Mouse (Mus musculus) liver, embryonic 11.5 days (tissue): Measurements from ENCODE around the gene Fxyd5. TPM values are rescaled to one million over a fixed set of nuclear protein-coding genes. Genes with fewer than 3 reads are reported as not detected.

Experiments used
- ATAC-seq: fragments of 200-750 bp; cut with Nextera tagmentation; replicated peaks from 2 replicates; pipeline ENCODE4 v1.8.0; 2017; ENCODE audit warnings: moderate number of reproducible peaks, mild to moderate bottlenecking, moderate TSS enrichment, moderate library complexity; ENCODE audit not compliant: low FRiP score
- DNase-seq: peaks from one replicate; pipeline ENCODE4 v3.0.0-alpha.2; 2017; ENCODE audit warnings: low spot score
- H3K27ac ChIP-seq: fragments of 300-500 bp; sonication (generic); 2 replicates; pipeline ENCODE4 v1.5.1; 2014; ENCODE audit warnings: mild to moderate bottlenecking, low read depth, low read length, control low read depth
- H3K27me3 ChIP-seq: fragments of 300-500 bp; sonication (generic); replicated peaks from 2 replicates; pipeline ENCODE4 v1.6.1; 2014; ENCODE audit warnings: low read length, mixed read lengths; ENCODE audit not compliant: control insufficient read depth, insufficient read depth
- H3K36me3 ChIP-seq: fragments of 300-500 bp; sonication (generic); 2 replicates; pipeline ENCODE4 v1.6.1; 2014; ENCODE audit warnings: mild to moderate bottlenecking, low read length, moderate library complexity, mixed read lengths; ENCODE audit not compliant: control insufficient read depth, insufficient read depth
- H3K4me1 ChIP-seq: fragments of 300-500 bp; sonication (generic); replicated peaks from 2 replicates; pipeline ENCODE4 v1.6.1; 2014; ENCODE audit warnings: low read length, mixed read lengths; ENCODE audit not compliant: control insufficient read depth, insufficient read depth
- H3K4me2 ChIP-seq: fragments of 300-500 bp; sonication (generic); 2 replicates; pipeline ENCODE4 v1.6.1; 2014; ENCODE audit warnings: mild to moderate bottlenecking, control low read depth, moderate library complexity
- H3K4me3 ChIP-seq: fragments of 300-500 bp; sonication (generic); 2 replicates; pipeline ENCODE4 v1.5.1; 2014; ENCODE audit warnings: low read depth, low read length, control low read depth
- H3K9ac ChIP-seq: fragments of 300-500 bp; sonication (generic); 2 replicates; pipeline ENCODE4 v1.6.1; 2014; ENCODE audit warnings: low read depth, low read length, control low read depth
- H3K9me3 ChIP-seq: fragments of 300-500 bp; sonication (generic); 2 replicates; pipeline ENCODE4 v1.6.1; 2016; ENCODE audit warnings: low read length, inconsistent platforms, mixed read lengths; ENCODE audit not compliant: control insufficient read depth
- WGBS: fragments of 180-500 bp; shearing (Covaris S2); extraction: QIAGEN DNeasy Blood & Tissue Kit; methylation state at CpG from one replicate; pipeline ENCODE4 v1.1.7; 2014; 5-methylcytosine and 5-hydroxymethylcytosine counted together
- polyA plus RNA-seq: library from polyadenylated mRNA; unstranded; fragments of >200 nt; fragmentation: Nextera tagmentation; extraction: Ambion mirVana; gene quantifications from 2 replicates; pipeline ENCODE4 v1.2.1, GENCODE M21; 2014

The Fxyd5 gene
- polyA plus RNA-seq, 1 experiment from 2014 or later: 28.1 TPM

- DNase-seq (no peak), ATAC-seq (no peak)
- H3K27ac ChIP-seq: no peak overlapping the region
- peaks cover 4% of the 10 kb centered on the region; the same call in 1 of the 2 replicates for H3K4me1 ChIP-seq
- H3K36me3 ChIP-seq: no peaks in the 10 kb centered on the region
- no peaks in the 10 kb centered on the region for H3K27me3 ChIP-seq
- no peaks in the 10 kb centered on the region for H3K9me3 ChIP-seq
- H3K4me2 ChIP-seq: no peak overlapping the region
- no peak overlapping the region for H3K4me3 ChIP-seq
- no peak overlapping the region for H3K9ac ChIP-seq
These were observed 39.8 kb upstream of the Fxyd5 start for GRCm38 (mm10) chr7:31082106-31082505.

- ATAC-seq: no peak
- H3K27me3 ChIP-seq: no peaks in the 10 kb centered on the region
- no peak overlapping the region for H3K4me3 ChIP-seq
- no peaks in the 10 kb centered on the region for H3K36me3 ChIP-seq
- peaks cover 4% of the 10 kb centered on the region; the same call in 1 of the 2 replicates for H3K4me1 ChIP-seq
- no peak overlapping the region for H3K9ac ChIP-seq
- no peak for DNase-seq
- H3K4me2 ChIP-seq: no peak overlapping the region
- no peak overlapping the region for H3K27ac ChIP-seq
- no peaks in the 10 kb centered on the region for H3K9me3 ChIP-seq
- 46% methylated on average over 1 of the region's 1 CpGs for WGBS
These were observed 38.8 kb upstream of the Fxyd5 start for GRCm38 (mm10) chr7:31081106-31081505.

GRCm38 (mm10) chr7:31080611-31081010 lies 38.3 kb upstream of the Fxyd5 start:
- Histone ChIP-seq H3K9me3 (no peaks in the 10 kb centered on the region), H3K27me3 (no peaks in the 10 kb centered on the region), H3K9ac (no peak overlapping the region), H3K4me1 (peaks cover 4% of the 10 kb centered on the region; the same call in 1 of the 2 replicates), H3K36me3 (no peaks in the 10 kb centered on the region), H3K4me3 (no peak overlapping the region), H3K27ac (no peak overlapping the region), H3K4me2 (no peak overlapping the region)
- 68% methylated on average over 3 of the region's 3 CpGs for WGBS
- DNase-seq: no peak
- no peak for ATAC-seq

- no peak for DNase-seq
- no peak overlapping the region for H3K9ac ChIP-seq
- H3K4me3 ChIP-seq: no peak overlapping the region
- WGBS: 84% methylated on average over 8 of the region's 8 CpGs
- ATAC-seq: no peak
- H3K36me3 ChIP-seq: no peaks in the 10 kb centered on the region
- H3K9me3 ChIP-seq: no peaks in the 10 kb centered on the region
- no peaks in the 10 kb centered on the region; the same call in 1 of the 2 replicates for H3K4me1 ChIP-seq
- H3K27ac ChIP-seq: no peak overlapping the region
- no peaks in the 10 kb centered on the region for H3K27me3 ChIP-seq
- H3K4me2 ChIP-seq: no peak overlapping the region
These were observed 37.4 kb upstream of the Fxyd5 start for GRCm38 (mm10) chr7:31079670-31080069.

DNA sequence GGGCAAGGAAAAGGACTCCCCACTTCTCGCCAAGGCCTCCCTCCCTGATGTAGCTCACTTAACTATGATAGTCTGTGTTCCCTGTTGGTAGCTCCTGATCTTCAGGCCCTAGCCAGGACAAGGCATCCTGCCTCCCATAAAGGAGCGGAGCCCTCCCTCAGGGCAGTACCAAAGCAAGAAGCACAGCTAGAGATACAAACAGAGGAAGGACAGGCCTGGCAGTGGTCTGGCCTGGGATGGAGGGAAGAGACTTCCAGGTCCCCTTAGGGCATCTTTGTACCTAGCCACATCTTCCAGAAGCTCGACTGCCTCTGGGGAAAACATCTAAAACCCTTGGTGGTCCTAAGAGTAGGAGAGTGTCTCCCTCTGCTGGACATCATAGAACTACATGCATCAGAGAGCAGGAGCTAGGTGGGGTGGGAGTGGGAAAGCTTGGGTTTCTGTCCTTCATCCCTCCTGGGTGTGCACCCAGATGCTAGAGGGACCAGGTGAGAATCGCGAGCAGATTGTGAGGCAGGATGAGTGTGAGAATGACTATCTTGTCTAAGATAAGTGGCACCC lies 35.7 kb upstream of the Fxyd5 start:
- H3K4me3 ChIP-seq: no peak overlapping the region
- no peak overlapping the region for H3K4me2 ChIP-seq
- no peak; the same call in 1 of the 2 replicates for ATAC-seq
- no peak for DNase-seq
- no peaks in the 10 kb centered on the region for H3K36me3 ChIP-seq
- H3K9me3 ChIP-seq: no peaks in the 10 kb centered on the region
- no peaks in the 10 kb centered on the region; the same call in 1 of the 2 replicates for H3K27me3 ChIP-seq
- no peak overlapping the region for H3K9ac ChIP-seq
- H3K27ac ChIP-seq: no peak overlapping the region
- WGBS: 37% methylated on average over 5 of the region's 5 CpGs
- no peaks in the 10 kb centered on the region for H3K4me1 ChIP-seq

- no peaks in the 10 kb centered on the region for H3K9me3 ChIP-seq
- H3K9ac ChIP-seq: no peak overlapping the region
- H3K27me3 ChIP-seq: no peaks in the 10 kb centered on the region; the same call in 1 of the 2 replicates
- no peaks in the 10 kb centered on the region for H3K4me1 ChIP-seq
- H3K4me2 ChIP-seq: no peak overlapping the region
- WGBS: 71% methylated on average over 6 of the region's 6 CpGs
- no peaks in the 10 kb centered on the region for H3K36me3 ChIP-seq
- H3K27ac ChIP-seq: no peak overlapping the region
- no peak for ATAC-seq
- no peak for DNase-seq
- H3K4me3 ChIP-seq: no peak overlapping the region
These were observed 35.2 kb upstream of the Fxyd5 start for GRCm38 (mm10) chr7:31077470-31077869.

- Histone ChIP-seq H3K4me1 (no peaks in the 10 kb centered on the region), H3K27me3 (no peaks in the 10 kb centered on the region; the same call in 1 of the 2 replicates), H3K4me3 (no peak within 1 kb of the TSS), H3K9me3 (no peaks in the 10 kb centered on the region), H3K36me3 (no peaks in the 10 kb centered on the region), H3K27ac (no peak within 1 kb of the TSS), H3K4me2 (no peak within 1 kb of the TSS), H3K9ac (no peak within 1 kb of the TSS)
- ATAC-seq (no peak), DNase-seq (no peak)
- WGBS: 38% methylated on average over 5 of the region's 5 CpGs
These were observed 34.2 kb upstream of the Fxyd5 start, which contains the start of gene Fxyd3 for GRCm38 (mm10) chr7:31076492-31076891. Gene Fxyd3, minus strand, starts transcription at chr7:31076704.

GRCm38 (mm10) chr7:31074713-31075069 lies 32.4 kb upstream of the Fxyd5 start:
- no peaks in the 10 kb centered on the region for H3K9me3 ChIP-seq
- WGBS: 75% methylated on average over 5 of the region's 5 CpGs

DNA sequence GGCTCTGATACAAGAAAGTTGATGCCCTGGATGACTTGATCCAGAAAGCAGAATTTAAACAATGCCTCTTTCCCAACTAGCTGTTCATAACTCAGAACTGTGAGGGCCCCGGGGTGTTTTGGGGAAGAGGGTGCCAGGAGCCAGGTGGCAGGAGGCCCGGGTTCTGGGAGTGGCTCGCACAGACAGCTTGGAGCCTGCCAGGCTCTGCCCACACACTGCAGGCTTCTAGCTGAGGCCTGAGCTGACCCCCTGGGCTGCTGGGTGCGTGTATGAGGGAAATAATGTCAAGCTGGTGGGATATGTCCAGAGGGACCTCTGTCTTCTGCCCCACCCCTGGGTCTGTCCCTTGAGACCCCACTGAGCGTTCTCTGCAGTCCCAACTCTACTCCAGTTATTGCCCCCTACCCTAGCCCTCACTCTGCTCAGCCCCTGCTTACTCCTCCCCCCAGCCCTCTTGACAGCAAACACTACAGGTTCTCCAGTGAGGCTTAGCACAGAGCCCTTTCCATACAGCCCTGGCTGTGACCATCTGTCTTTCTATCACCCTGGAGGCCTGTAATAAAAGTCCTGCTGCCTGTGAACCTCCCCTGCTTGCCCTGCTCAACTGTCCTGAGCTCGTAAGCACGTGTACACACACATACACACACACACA lies 31.9 kb upstream of the Fxyd5 start:
- Histone ChIP-seq H3K27me3 (no peaks in the 10 kb centered on the region; the same call in 1 of the 2 replicates), H3K4me1 (no peaks in the 10 kb centered on the region), H3K4me3 (no peak overlapping the region), H3K36me3 (no peaks in the 10 kb centered on the region), H3K9ac (no peak overlapping the region), H3K9me3 (no peaks in the 10 kb centered on the region), H3K4me2 (no peak overlapping the region), H3K27ac (no peak overlapping the region)
- no peak for ATAC-seq
- DNase-seq: no peak
- WGBS: 66% methylated on average over 7 of the region's 7 CpGs

More at GRCm38 (mm10) chr7:31074713-31075069, 32.4 kb upstream of the Fxyd5 start:
- no peak for ATAC-seq
- H3K36me3 ChIP-seq: no peaks in the 10 kb centered on the region
- no peak for DNase-seq
- no peaks in the 10 kb centered on the region for H3K4me1 ChIP-seq
- H3K27ac ChIP-seq: no peak overlapping the region
- H3K4me2 ChIP-seq: no peak overlapping the region
- H3K27me3 ChIP-seq: no peaks in the 10 kb centered on the region; the same call in 1 of the 2 replicates
- no peak overlapping the region for H3K4me3 ChIP-seq
- H3K9ac ChIP-seq: no peak overlapping the region
